Mouse (Mus musculus): ENCODE measurements around the gene Brox.

DNA sequence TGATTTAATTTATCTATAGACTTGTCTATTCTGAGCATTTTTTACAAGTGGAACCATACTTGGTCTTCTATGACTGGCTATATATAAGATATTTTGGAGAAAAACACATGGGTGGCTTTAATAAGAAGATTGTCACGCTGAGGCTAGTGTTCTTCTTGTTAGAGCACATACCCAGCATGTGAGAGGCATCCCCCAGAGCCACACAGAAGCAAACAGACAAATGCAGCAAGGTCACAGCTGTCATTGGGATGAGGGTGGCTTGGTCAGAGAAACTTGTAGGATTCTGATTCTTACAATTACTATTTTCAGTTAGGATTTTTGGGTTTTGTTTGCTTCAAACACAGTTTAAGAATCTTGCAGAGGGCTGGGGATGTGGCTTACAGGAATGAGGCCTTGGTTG lies 11.4 kb upstream of the Brox start:
- TF ChIP-seq CTCF (IDR thresholded peaks at IDR 0.05; ENCODE audit: borderline replicate concordance, insufficient read depth, low read length) (no peak), POLR2A (IDR thresholded peaks at IDR 0.05; ENCODE audit: low read depth, low read length) (no peak)

Measured in embryonic fibroblast, embryonic 13.5 days (primary cell).